Comparison of ENCODE assay signal across 26 mouse cellular contexts in genomic region chr5:93234605-93235004, GRCm38 (mm10). TPM values are rescaled to one million over a fixed set of nuclear protein-coding genes. Genes with fewer than 3 reads are reported as not detected.
DNase-seq lines count a peak whose midpoint lies in the region; ATAC-seq and TF ChIP-seq lines count a peak whose summit lies in the region.
"Had no signal": no experiment of that assay in that cellular context is flagged by ENCODE, and none has a peak within 500 bp of the region (broad histone marks: within the 10 kb centered on the region; RNA-seq: fewer than 3 reads in every experiment).

No protein-coding gene starts in this region.

- no peak for TF ChIP-seq POLR2A in cerebellum, adult 2 months (IDR thresholded peaks at IDR 0.05; ENCODE audit: borderline replicate concordance, insufficient read depth, low read length)

- no peaks in the 10 kb centered on the region for H3K27me3 ChIP-seq in cerebellum, adult 2 months (ENCODE audit: control insufficient read depth, insufficient read depth, low read length)
- H3K27me3 ChIP-seq in forebrain, embryonic 15.5 days, result no peaks in the 10 kb centered on the region
- H3K27me3 ChIP-seq in forebrain, embryonic 10.5 days (ENCODE audit: poor library complexity, severe bottlenecking), result no peaks in the 10 kb centered on the region
- H3K27me3 ChIP-seq: embryonic facial prominence, embryonic 12.5 days; embryonic facial prominence, embryonic 15.5 days; forebrain, embryonic 12.5 days had no signal

- no peak overlapping the region for H3K4me2 ChIP-seq in forebrain, embryonic 15.5 days (replicated peaks)
- H3K4me2 ChIP-seq: embryonic facial prominence, embryonic 12.5 days; embryonic facial prominence, embryonic 15.5 days; forebrain, embryonic 12.5 days; heart, embryonic 13.5 days; hindbrain, embryonic 14.5 days had no signal

- no peak for ATAC-seq in forebrain, embryonic 15.5 days (replicated peaks)
- ATAC-seq: activated CD4-positive, CD25-positive, alpha-beta regulatory T cell, adult 4 months; CD4-positive, CD25-positive, alpha-beta regulatory T cell, adult 4 months; forebrain, embryonic 16.5 days; hindbrain, postnatal 0 days; intestine, embryonic 16.5 days had no signal

- no peak overlapping the region for H3K4me3 ChIP-seq in cerebellum, adult 2 months (replicated peaks; ENCODE audit: insufficient read depth, low read depth, low read length)
- no peak overlapping the region for H3K4me3 ChIP-seq in forebrain, embryonic 15.5 days
- no peak overlapping the region for H3K4me3 ChIP-seq in forebrain, embryonic 10.5 days
- H3K4me3 ChIP-seq: embryonic facial prominence, embryonic 12.5 days; embryonic facial prominence, embryonic 15.5 days; forebrain, embryonic 12.5 days; heart, adult 2 months; heart, embryonic 10.5 days; heart, embryonic 13.5 days had no signal

- DNase-seq in cerebellum, adult 2 months, result peak in 1 of 2 experiments; percentile 40
- no peak for DNase-seq in cerebellum, postnatal 36 days
- no peak for DNase-seq in forebrain, embryonic 10.5 days (ENCODE audit: extremely low spot score, low spot score)
- DNase-seq in thymus, postnatal 4 days, result peak; percentile 20
- no peak for DNase-seq in thymus, postnatal 25 days
- no peak for DNase-seq in left cerebral cortex, adult 11 months (ENCODE audit: low spot score)
- DNase-seq: adrenal gland, adult 8-10 months; adrenal gland, postnatal 25 days; gastrocnemius, postnatal 10 days; gastrocnemius, postnatal 36 days; heart, adult 2 months; heart, postnatal 14 days; heart, postnatal 4 days had no signal

- no peak for TF ChIP-seq CTCF in cerebellum, adult 2 months (IDR thresholded peaks at IDR 0.05; ENCODE audit: borderline replicate concordance, insufficient read depth, low read depth, low read length)

- H3K9ac ChIP-seq in forebrain, embryonic 15.5 days (replicated peaks), result no peak overlapping the region
- H3K9ac ChIP-seq: embryonic facial prominence, embryonic 12.5 days; embryonic facial prominence, embryonic 15.5 days; forebrain, embryonic 12.5 days; heart, embryonic 13.5 days; hindbrain, embryonic 14.5 days had no signal

- peaks cover 37% of the 10 kb centered on the region; the same call in 1 of the 2 replicates for H3K4me1 ChIP-seq in cerebellum, adult 2 months (ENCODE audit: control insufficient read depth, insufficient read depth, low read length)
- peaks cover 15% of the 10 kb centered on the region for H3K4me1 ChIP-seq in forebrain, embryonic 15.5 days
- no peaks in the 10 kb centered on the region for H3K4me1 ChIP-seq in forebrain, embryonic 10.5 days
- H3K4me1 ChIP-seq: embryonic facial prominence, embryonic 12.5 days; embryonic facial prominence, embryonic 15.5 days; forebrain, embryonic 12.5 days; heart, embryonic 10.5 days had no signal

- H3K27ac ChIP-seq in cerebellum, adult 2 months (ENCODE audit: insufficient read depth, low read length), result peak overlapping the region; percentile 98
- 0 out of 2 replicates have a peak overlapping the region, but pooled peaks have one; percentile 19 for H3K27ac ChIP-seq in forebrain, embryonic 15.5 days (replicated peaks)
- no peak overlapping the region for H3K27ac ChIP-seq in forebrain, embryonic 10.5 days
- H3K27ac ChIP-seq: embryonic facial prominence, embryonic 12.5 days; embryonic facial prominence, embryonic 15.5 days; forebrain, embryonic 12.5 days; heart, adult 2 months; heart, embryonic 10.5 days; heart, embryonic 13.5 days; hindbrain, embryonic 14.5 days; hindbrain, postnatal 0 days had no signal

- no peaks in the 10 kb centered on the region for H3K9me3 ChIP-seq in forebrain, embryonic 15.5 days
- no peaks in the 10 kb centered on the region for H3K9me3 ChIP-seq in forebrain, embryonic 10.5 days
- H3K9me3 ChIP-seq: embryonic facial prominence, embryonic 12.5 days; embryonic facial prominence, embryonic 15.5 days; forebrain, embryonic 12.5 days; heart, embryonic 10.5 days; heart, embryonic 13.5 days had no signal

- 43% methylated on average over 2 of the region's 2 CpGs for WGBS in cerebellum, adult 2 months
- 91% methylated on average over 2 of the region's 2 CpGs for WGBS in forebrain, embryonic 15.5 days
- WGBS in forebrain, embryonic 10.5 days, result 77% methylated on average over 2 of the region's 2 CpGs

- H3K36me3 ChIP-seq in forebrain, embryonic 15.5 days, result no peaks in the 10 kb centered on the region
- no peaks in the 10 kb centered on the region for H3K36me3 ChIP-seq in forebrain, embryonic 10.5 days (replicated peaks)
- H3K36me3 ChIP-seq: embryonic facial prominence, embryonic 12.5 days; embryonic facial prominence, embryonic 15.5 days; forebrain, embryonic 12.5 days; heart, embryonic 10.5 days; heart, embryonic 13.5 days had no signal

RNA-seq across cellular contexts. Expression of gene 2010109A12Rik, which starts 28.3 kb away (rescaled TPM):
- 0.76 and 0.84 TPM in 2 replicates for polyA plus RNA-seq in cerebellum, adult 2 months (2012; rRNA removed)
- polyA plus RNA-seq in forebrain, embryonic 15.5 days (2015; fragmentation: Nextera tagmentation; extraction: Ambion mirVana), result 2.3 and 3.5 TPM in 2 replicates
- polyA plus RNA-seq in forebrain, embryonic 10.5 days (2016; fragmentation: Nextera tagmentation; extraction: Ambion mirVana), result 1.1 and 1.6 TPM in 2 replicates
- polyA plus RNA-seq: C2C12; heart, adult 2 months had no signal

RNA-seq across cellular contexts. Expression of gene Ccni, which starts 28.3 kb away (rescaled TPM):
- 176 and 183 TPM in 2 replicates for polyA plus RNA-seq in cerebellum, adult 2 months (2012; rRNA removed)
- polyA plus RNA-seq in forebrain, embryonic 15.5 days (2015; fragmentation: Nextera tagmentation; extraction: Ambion mirVana), result 202 and 223 TPM in 2 replicates
- polyA plus RNA-seq in forebrain, embryonic 10.5 days (2016; fragmentation: Nextera tagmentation; extraction: Ambion mirVana), result 107 and 108 TPM in 2 replicates

RNA-seq across cellular contexts. Expression of gene Ccng2, which starts 32.5 kb away (rescaled TPM):
- polyA plus RNA-seq in cerebellum, adult 2 months (2012; rRNA removed), result 47.2 and 48.2 TPM in 2 replicates
- 177 and 187 TPM in 2 replicates for polyA plus RNA-seq in forebrain, embryonic 15.5 days (2015; fragmentation: Nextera tagmentation; extraction: Ambion mirVana)
- 41.5 and 45.3 TPM in 2 replicates for polyA plus RNA-seq in forebrain, embryonic 10.5 days (2016; fragmentation: Nextera tagmentation; extraction: Ambion mirVana)
